Mouse (Mus musculus) intestine, embryonic 15.5 days (tissue): ENCODE results near the gene Hoxa7. TPM values are rescaled to one million over a fixed set of nuclear protein-coding genes. Genes with fewer than 3 reads are reported as not detected.

Source experiments
- ATAC-seq: fragments of 200-750 bp; cut with Nextera tagmentation; 2 replicates; pipeline ENCODE4 v1.8.0; 2017; ENCODE audit warnings: moderate TSS enrichment, moderate library complexity
- H3K27ac ChIP-seq: fragments of 300-500 bp; sonication (generic); 2 replicates; pipeline ENCODE4 v1.5.1; 2015; ENCODE audit warnings: mild to moderate bottlenecking, inconsistent platforms
- H3K27me3 ChIP-seq: fragments of 300-500 bp; sonication (generic); replicated peaks from 2 replicates; pipeline ENCODE4 v1.6.1; 2015; ENCODE audit warnings: inconsistent platforms
- H3K36me3 ChIP-seq: fragments of 300-500 bp; sonication (generic); 2 replicates; pipeline ENCODE4 v1.6.1; 2015; ENCODE audit warnings: inconsistent platforms
- H3K4me1 ChIP-seq: fragments of 300-500 bp; sonication (generic); replicated peaks from 2 replicates; pipeline ENCODE4 v1.6.1; 2015; ENCODE audit warnings: inconsistent platforms
- H3K4me2 ChIP-seq: fragments of 300-500 bp; sonication (generic); replicated peaks from 2 replicates; pipeline ENCODE4 v1.6.1; 2015; ENCODE audit warnings: mild to moderate bottlenecking, inconsistent platforms
- H3K4me3 ChIP-seq: fragments of 300-500 bp; sonication (generic); replicated peaks from 2 replicates; pipeline ENCODE4 v1.5.1; 2015; ENCODE audit warnings: inconsistent platforms
- H3K9ac ChIP-seq: fragments of 300-500 bp; sonication (generic); 2 replicates; pipeline ENCODE4 v1.6.1; 2015; ENCODE audit warnings: inconsistent platforms
- H3K9me3 ChIP-seq: fragments of 300-500 bp; sonication (generic); 2 replicates; pipeline ENCODE4 v1.6.1; 2016; ENCODE audit warnings: inconsistent platforms
- WGBS: fragments of 180-500 bp; shearing (Covaris S2); methylation state at CpG from one replicate; pipeline ENCODE4 v1.1.7; 2015; 5-methylcytosine and 5-hydroxymethylcytosine counted together
- polyA plus RNA-seq: library from polyadenylated mRNA; unstranded; fragments of >200 nt; fragmentation: Nextera tagmentation; extraction: Ambion mirVana; gene quantifications from 2 replicates; pipeline ENCODE4 v1.2.1, GENCODE M21; 2015

Hoxa7 gene
- polyA plus RNA-seq, 1 experiment from 2014 or later: 9.4 TPM

GRCm38 (mm10) chr6:52262463-52263320 is 41.0 kb upstream of the Hoxa7 start:
- ATAC-seq: no peak

GRCm38 (mm10) chr6:52261751-52262462 is 40.3 kb upstream of the Hoxa7 start:
- Histone ChIP-seq H3K4me1 (peaks cover 13% of the 10 kb centered on the region), H3K27ac (no peak overlapping the region), H3K36me3 (no peaks in the 10 kb centered on the region), H3K27me3 (peaks cover 86% of the 10 kb centered on the region), H3K9me3 (no peaks in the 10 kb centered on the region), H3K4me3 (no peak overlapping the region), H3K9ac (no peak overlapping the region), H3K4me2 (no peak overlapping the region)
- no peak for ATAC-seq
- WGBS: 7% methylated on average over 9 of the region's 9 CpGs

More at GRCm38 (mm10) chr6:52262463-52263320, 41.0 kb upstream of the Hoxa7 start:
- Histone ChIP-seq H3K9ac (no peak overlapping the region), H3K4me2 (no peak overlapping the region), H3K27ac (no peak overlapping the region), H3K4me1 (peaks cover 13% of the 10 kb centered on the region), H3K9me3 (no peaks in the 10 kb centered on the region), H3K4me3 (no peak overlapping the region), H3K36me3 (no peaks in the 10 kb centered on the region), H3K27me3 (peaks cover 87% of the 10 kb centered on the region)
- 3% methylated on average over 24 of the region's 24 CpGs for WGBS

GRCm38 (mm10) chr6:52260654-52261575 is 39.3 kb upstream of the Hoxa7 start, which contains the start of gene Hoxa13:
Gene Hoxa13 (minus strand): TSS chr6:52260880.
- WGBS: under 1% methylated on average over 60 of the region's 72 CpGs
- H3K4me2 ChIP-seq: peak within 1 kb of the TSS; percentile 79
- H3K4me3 ChIP-seq: peak within 1 kb of the TSS; percentile 44
- peak; percentile 84 for ATAC-seq
- H3K9me3 ChIP-seq: no peaks in the 10 kb centered on the region
- H3K36me3 ChIP-seq: no peaks in the 10 kb centered on the region
- H3K4me1 ChIP-seq: peaks cover 13% of the 10 kb centered on the region
- H3K27me3 ChIP-seq: peaks cover 82% of the 10 kb centered on the region
- peak within 1 kb of the TSS; percentile 20; the same call in 1 of the 2 replicates for H3K9ac ChIP-seq
- no peak within 1 kb of the TSS for H3K27ac ChIP-seq

- H3K36me3 ChIP-seq: no peaks in the 10 kb centered on the region
- peaks cover 13% of the 10 kb centered on the region for H3K4me1 ChIP-seq
- H3K4me2 ChIP-seq: peak overlapping the region; percentile 79
- peak overlapping the region; percentile 20; the same call in 1 of the 2 replicates for H3K9ac ChIP-seq
- peaks cover 78% of the 10 kb centered on the region for H3K27me3 ChIP-seq
- no peak overlapping the region for H3K27ac ChIP-seq
- ATAC-seq: peak; percentile 54
- no peaks in the 10 kb centered on the region for H3K9me3 ChIP-seq
- WGBS: under 1% methylated on average over 39 of the region's 39 CpGs
- peak overlapping the region; percentile 44 for H3K4me3 ChIP-seq
Observed at GRCm38 (mm10) chr6:52259811-52260261, 38.2 kb upstream of the Hoxa7 start.

- no peaks in the 10 kb centered on the region for H3K36me3 ChIP-seq
- H3K4me3 ChIP-seq: peak overlapping the region; percentile 44
Observed at GRCm38 (mm10) chr6:52259081-52259790, 37.6 kb upstream of the Hoxa7 start.

GRCm38 (mm10) chr6:52256956-52257355 is 35.3 kb upstream of the Hoxa7 start:
- Histone ChIP-seq H3K27me3 (peaks cover 73% of the 10 kb centered on the region), H3K9ac (no peak overlapping the region), H3K4me1 (peaks cover 17% of the 10 kb centered on the region), H3K4me3 (no peak overlapping the region), H3K36me3 (no peaks in the 10 kb centered on the region), H3K27ac (no peak overlapping the region), H3K9me3 (no peaks in the 10 kb centered on the region), H3K4me2 (no peak overlapping the region)
- ATAC-seq: no peak
- under 1% methylated on average over 6 of the region's 6 CpGs for WGBS

More at GRCm38 (mm10) chr6:52259081-52259790, 37.6 kb upstream of the Hoxa7 start:
- peak; percentile 50; the same call in 1 of the 2 replicates for ATAC-seq
- Histone ChIP-seq H3K27me3 (peaks cover 73% of the 10 kb centered on the region), H3K4me1 (peaks cover 13% of the 10 kb centered on the region), H3K4me2 (peak overlapping the region; percentile 79), H3K9me3 (no peaks in the 10 kb centered on the region), H3K9ac (no peak overlapping the region), H3K27ac (no peak overlapping the region)
- 2% methylated on average over 25 of the region's 25 CpGs for WGBS

GRCm38 (mm10) chr6:52253511-52254500 is 32.2 kb upstream of the Hoxa7 start:
- H3K36me3 ChIP-seq: no peaks in the 10 kb centered on the region
- 0 out of 2 replicates have a peak, but pooled peaks cover 4% of the 10 kb centered on the region for H3K4me1 ChIP-seq
- 2% methylated on average over 59 of the region's 59 CpGs for WGBS
- no peak overlapping the region for H3K9ac ChIP-seq
- no peaks in the 10 kb centered on the region for H3K9me3 ChIP-seq
- H3K4me2 ChIP-seq: peak overlapping the region; percentile 39; the same call in 1 of the 2 replicates
- peak overlapping the region; percentile 20 for H3K4me3 ChIP-seq
- peaks cover 75% of the 10 kb centered on the region for H3K27me3 ChIP-seq
- H3K27ac ChIP-seq: no peak overlapping the region
- no peak for ATAC-seq

GRCm38 (mm10) chr6:52252775-52253376 is 31.2 kb upstream of the Hoxa7 start:
- no peak for ATAC-seq
- 0 out of 2 replicates have a peak, but pooled peaks cover 4% of the 10 kb centered on the region for H3K4me1 ChIP-seq
- WGBS: 3% methylated on average over 35 of the region's 35 CpGs
- H3K4me3 ChIP-seq: peak overlapping the region; percentile 10; the same call in 1 of the 2 replicates
- peaks cover 77% of the 10 kb centered on the region for H3K27me3 ChIP-seq
- no peak overlapping the region for H3K27ac ChIP-seq
- peak overlapping the region; percentile 39; the same call in 1 of the 2 replicates for H3K4me2 ChIP-seq
- no peaks in the 10 kb centered on the region for H3K36me3 ChIP-seq
- no peaks in the 10 kb centered on the region for H3K9me3 ChIP-seq
- no peak overlapping the region for H3K9ac ChIP-seq

- H3K36me3 ChIP-seq: no peaks in the 10 kb centered on the region
- 0 out of 2 replicates have a peak, but pooled peaks cover 4% of the 10 kb centered on the region for H3K4me1 ChIP-seq
- peaks cover 82% of the 10 kb centered on the region for H3K27me3 ChIP-seq
- whole genome bisulfite sequencing: 4% methylated on average over 24 of the region's 24 CpGs
- no peak overlapping the region for H3K4me2 ChIP-seq
- no peaks in the 10 kb centered on the region for H3K9me3 ChIP-seq
- no peak overlapping the region for H3K27ac ChIP-seq
- no peak overlapping the region for H3K4me3 ChIP-seq
- ATAC-seq: no peak
- H3K9ac ChIP-seq: no peak overlapping the region
Observed at GRCm38 (mm10) chr6:52252016-52252774, 30.5 kb upstream of the Hoxa7 start.
